Mouse (Mus musculus): ENCODE results near the gene Dlgap3.

Dlgap3 gene

GRCm38 (mm10) chr4:127258186-127258897, 89.3 kb downstream of the Dlgap3 start:
- no peak for DNase-seq (ENCODE audit: low spot score in 2 of 2)

DNA sequence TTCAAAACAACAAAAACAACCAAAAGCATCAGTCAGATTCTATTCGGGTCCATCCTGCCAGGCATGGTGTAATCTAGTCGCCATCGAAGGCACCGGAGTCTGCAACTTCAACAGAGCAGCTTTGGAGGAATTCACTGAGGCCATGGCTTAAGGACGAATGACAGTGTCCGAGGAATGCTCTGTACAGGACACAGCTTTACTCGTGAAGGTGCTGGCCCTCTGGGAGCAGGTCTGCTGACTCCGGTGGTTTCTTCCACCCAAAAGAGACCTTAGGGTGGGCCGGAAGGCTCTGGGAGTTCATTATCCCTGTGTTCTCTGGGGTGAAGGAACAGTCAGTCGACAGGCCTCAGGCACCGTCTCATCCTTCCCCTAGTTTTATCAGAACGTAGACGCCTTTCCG, 92.6 kb downstream of the Dlgap3 start:
- DNase-seq (ENCODE audit: low spot score in 2 of 2), result no peak

DNA sequence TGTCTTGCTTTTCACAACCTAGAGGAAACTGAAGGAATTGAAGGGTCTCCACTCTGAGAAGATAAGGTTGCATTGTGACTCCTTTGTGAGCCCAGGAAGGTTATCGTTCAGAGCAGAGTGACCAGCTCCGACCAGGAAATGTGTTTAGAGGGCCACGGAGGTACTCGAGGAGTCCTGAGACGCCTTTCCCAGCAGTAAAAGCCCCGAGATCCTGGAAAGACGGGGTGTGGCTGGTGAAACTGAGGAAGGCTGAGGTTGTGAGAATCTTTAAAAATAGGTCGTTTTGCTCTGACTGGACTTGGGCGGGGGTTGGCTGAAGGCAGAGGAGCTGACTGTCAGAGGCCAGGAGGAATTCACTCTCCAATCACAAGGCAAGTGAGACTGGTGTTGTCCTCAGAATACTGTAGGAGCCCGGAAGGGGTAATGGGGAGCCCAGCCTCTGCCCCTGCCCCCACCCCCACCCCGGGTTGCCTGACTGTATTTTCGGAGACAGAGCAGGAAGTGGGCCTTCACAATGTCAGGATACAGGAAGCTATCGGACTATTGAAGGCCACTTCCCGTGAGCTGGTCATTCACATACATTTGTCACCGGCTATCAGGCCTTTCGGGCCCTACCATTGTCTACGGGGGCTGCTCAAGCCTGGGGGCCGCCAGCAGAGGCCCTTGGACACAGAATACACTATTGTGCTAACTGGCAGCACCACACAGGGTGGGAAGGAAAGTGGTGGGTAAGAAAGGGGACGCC, 94.6 kb downstream of the Dlgap3 start:
- DNase-seq (ENCODE audit: low spot score in 2 of 2), result no peak

DNA sequence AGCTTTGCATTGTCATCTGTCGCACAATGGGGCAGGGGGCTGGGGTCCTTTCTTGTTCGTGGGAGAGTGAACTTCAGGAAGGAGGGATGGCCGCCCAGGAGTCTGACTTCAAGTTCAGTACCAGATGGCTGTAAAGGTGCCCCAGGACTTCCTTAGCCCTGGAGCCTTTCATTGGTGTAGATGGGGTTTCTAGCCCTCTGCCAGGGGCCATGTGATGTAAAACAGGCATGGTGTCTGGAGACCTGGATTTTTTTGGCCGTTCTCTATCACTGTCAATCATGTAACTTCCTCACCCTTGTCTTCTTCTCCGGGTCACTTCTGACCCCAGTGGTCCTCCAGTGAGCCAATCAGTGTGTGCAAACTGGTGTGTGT, 95.2 kb downstream of the Dlgap3 start:
- DNase-seq (ENCODE audit: low spot score in 2 of 2), result no peak

DNA sequence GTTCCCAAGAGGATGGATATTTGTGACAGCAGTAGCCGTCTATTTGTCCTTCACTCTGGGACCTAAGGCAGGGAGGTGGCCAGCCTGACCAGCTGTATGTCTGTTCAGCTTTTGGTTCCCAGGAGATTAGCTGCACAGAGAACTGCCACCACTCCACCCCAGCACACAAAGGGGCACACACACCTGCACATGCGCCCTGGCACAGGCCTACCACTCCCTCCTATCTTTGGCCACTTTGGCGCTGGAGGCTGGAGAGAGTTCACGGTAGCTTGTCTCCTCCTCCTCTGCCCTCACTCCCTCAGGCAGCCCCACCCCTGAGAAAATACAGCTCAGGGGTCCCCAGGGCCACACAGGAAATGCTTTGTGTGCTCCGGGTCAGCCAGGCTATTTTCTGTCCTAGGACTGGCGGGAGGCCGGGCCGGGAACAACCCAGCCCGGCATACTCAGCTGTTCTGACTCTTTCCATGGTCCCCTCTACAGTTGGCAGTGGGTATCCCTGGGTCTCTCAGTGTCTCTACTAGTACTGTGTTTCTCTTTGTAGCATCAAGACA, 109.5 kb downstream of the Dlgap3 start:
- no peak for DNase-seq (ENCODE audit: low spot score in 2 of 2)

- no peak for DNase-seq (ENCODE audit: low spot score in 2 of 2)
These were observed 110.2 kb downstream of the Dlgap3 start for GRCm38 (mm10) chr4:127279241-127279640.
